Mouse (Mus musculus) mammary gland, adult 2 months (tissue): ENCODE data around the gene Fbxo22. TPM values are rescaled to one million over a fixed set of nuclear protein-coding genes. Genes with fewer than 3 reads are reported as not detected.

ENCODE experiments used
- polyA plus RNA-seq: library from polyadenylated mRNA; depleted of rRNA; stranded (reverse); fragments of >200 nt; gene quantifications from 2 replicates; pipeline ENCODE4 v1.2.3, GENCODE M21; 2012; ENCODE audit warnings: low replicate concordance; rRNA removed

Fbxo22 gene
- polyA plus RNA-seq, result 13.0 and 17.3 TPM in 2 replicates

GRCm38 (mm10) chr9:55208790-55209481 lies at the start of gene Fbxo22:
Fbxo22 (plus strand) TSS chr9:55208925.

Other genes starting within 250 kb of the Fbxo22 start
- 0.10 and 0.47 TPM in 2 replicates for gene Chrna5, start 228.0 kb upstream of the Fbxo22 start, polyA plus RNA-seq
- 0.06 TPM in 1 of 2 replicates, not detected in the other for gene Chrna3, start 182.4 kb upstream of the Fbxo22 start, polyA plus RNA-seq
- 1.6 and 2.1 TPM in 2 replicates for gene Chrnb4, start 160.1 kb upstream of the Fbxo22 start, polyA plus RNA-seq
- gene Ube2q2, start 60.1 kb upstream of the Fbxo22 start, polyA plus RNA-seq, result 14.5 and 29.9 TPM in 2 replicates
- 59.7 and 107 TPM in 2 replicates for gene Nrg4, start 117.9 kb downstream of the Fbxo22 start, polyA plus RNA-seq
- gene Tmem266, start 118.0 kb downstream of the Fbxo22 start, polyA plus RNA-seq, result 0.74 and 0.83 TPM in 2 replicates